ENCODE assay signal across 13 mouse cellular contexts in the genomic region with DNA sequence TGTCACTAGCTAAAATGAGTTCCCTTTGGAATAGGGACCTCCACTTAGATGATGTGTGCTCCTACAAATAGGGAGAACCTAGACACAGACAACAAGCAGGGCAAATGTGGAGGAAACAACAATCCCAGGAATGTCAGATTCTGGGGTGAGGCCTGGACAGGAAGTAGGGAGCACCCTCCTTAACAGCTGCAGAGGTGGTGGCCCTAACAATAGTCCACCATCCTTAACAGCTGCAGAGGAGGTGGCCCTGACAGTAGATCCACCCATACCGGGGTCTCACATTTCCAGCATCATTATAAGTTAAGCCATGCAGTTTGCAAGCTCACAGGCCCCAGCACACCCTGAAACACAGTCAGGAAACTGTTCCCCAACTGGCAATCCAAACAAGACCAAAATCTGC.
"Had no signal": no experiment of that assay in that cellular context is flagged by ENCODE, and none has a peak within 500 bp of the region (broad histone marks: within the 10 kb centered on the region; RNA-seq: fewer than 3 reads in every experiment).

No protein-coding gene starts in this region.

- H3K27me3 ChIP-seq: midbrain, embryonic 13.5 days; neural tube, embryonic 12.5 days had no signal

- H3K9ac ChIP-seq: liver, embryonic 14.5 days; lung, embryonic 14.5 days; midbrain, embryonic 13.5 days; neural tube, embryonic 12.5 days had no signal

- H3K4me3 ChIP-seq: midbrain, embryonic 10.5 days; midbrain, embryonic 13.5 days; neural tube, embryonic 12.5 days had no signal

- ATAC-seq: midbrain, embryonic 13.5 days; midbrain, embryonic 16.5 days had no signal

- H3K4me2 ChIP-seq: lung, embryonic 14.5 days; midbrain, embryonic 13.5 days; neural tube, embryonic 12.5 days had no signal

- H3K4me1 ChIP-seq: midbrain, embryonic 10.5 days; midbrain, embryonic 13.5 days; neural tube, embryonic 12.5 days had no signal

- H3K27ac ChIP-seq: liver, embryonic 14.5 days; midbrain, embryonic 10.5 days; midbrain, embryonic 13.5 days; neural tube, embryonic 12.5 days had no signal

- H3K36me3 ChIP-seq: neural tube, embryonic 12.5 days had no signal

- DNase-seq: lung, adult 18-20 months; lung, embryonic 14.5 days; lung, postnatal 10 days; lung, postnatal 4 days; right cerebral cortex, postnatal 14 days; thymus, adult 18-20 months; thymus, postnatal 14 days; thymus, postnatal 4 days had no signal

- H3K9me3 ChIP-seq: midbrain, embryonic 10.5 days; midbrain, embryonic 13.5 days; neural tube, embryonic 12.5 days had no signal
